Mouse (Mus musculus) heart, adult 8-10 months (tissue): Measurements from ENCODE around the gene Gm49601. TPM values are rescaled to one million over a fixed set of nuclear protein-coding genes. Genes with fewer than 3 reads are reported as not detected.
A peak's percentile ranks its signal among the peaks of the same experiment; 100 is the strongest.

Source experiments
- DNase-seq: peaks from one replicate; pipeline ENCODE4 v3.0.0; 2022; ENCODE audit warnings: low spot score
- total RNA-seq, 4 experiments: library from RNA; stranded (reverse); gene quantifications; 2 replicates each; pipeline ENCODE4 v1.2.4; 2022

Gm49601 gene
- total RNA-seq = 1 to 10 TPM in 1 of 4 experiments, under 1 TPM in 3; 0.46 to 2.0 (median 0.66) TPM

DNA sequence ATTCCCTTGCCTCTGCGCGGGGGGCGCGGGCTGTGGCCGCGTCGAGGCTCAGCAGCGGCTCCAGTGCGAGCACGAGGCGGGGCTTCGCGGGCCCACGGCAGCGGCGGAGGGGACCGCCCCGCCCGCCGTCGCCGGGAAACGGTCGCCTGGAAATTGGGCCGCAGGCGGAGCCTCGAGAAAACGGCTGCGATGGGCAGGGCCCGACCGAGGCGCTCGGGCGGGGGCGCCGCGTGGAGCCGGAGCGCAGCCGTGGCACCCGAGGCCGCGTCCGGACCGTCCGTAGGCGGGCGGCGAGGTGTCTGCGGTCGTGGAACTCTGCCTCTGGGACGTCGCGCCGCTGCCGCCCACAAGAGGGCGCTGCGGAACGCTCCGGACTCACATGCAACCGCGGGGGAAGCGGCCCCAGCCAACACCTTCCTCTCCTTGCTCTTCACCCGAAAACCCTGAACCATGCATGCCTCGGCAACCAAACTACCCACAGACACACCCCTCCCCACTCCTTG, at the start of gene Gm49601:
Gm49601 (minus strand) TSS at position 52 of the 503 bp plus-strand sequence.
- DNase-seq = peak; percentile 53

GRCm38 (mm10) chr16:18673005-18673404, 46.8 kb upstream of the Gm49601 start:
- no peak for DNase-seq

DNA sequence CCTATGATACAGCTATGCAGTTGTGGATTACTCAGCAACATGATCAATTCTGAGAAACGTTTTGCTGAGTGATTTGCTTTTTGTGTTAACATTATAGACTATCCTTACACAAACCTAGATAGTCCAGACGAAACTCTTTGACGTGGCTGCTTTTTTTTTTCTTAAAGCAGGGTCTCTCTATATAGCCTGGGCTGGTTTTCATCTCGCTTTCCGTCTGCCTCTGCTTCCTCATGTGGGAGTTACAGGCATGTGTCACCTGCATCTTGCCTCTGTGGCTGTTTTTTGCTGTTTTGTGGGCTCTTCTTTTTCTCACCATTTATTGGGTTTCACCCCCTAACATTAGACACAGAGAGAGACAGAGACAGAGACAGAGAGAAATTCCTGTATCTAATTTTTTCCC, 45.8 kb upstream of the Gm49601 start:
- no peak for DNase-seq

DNA sequence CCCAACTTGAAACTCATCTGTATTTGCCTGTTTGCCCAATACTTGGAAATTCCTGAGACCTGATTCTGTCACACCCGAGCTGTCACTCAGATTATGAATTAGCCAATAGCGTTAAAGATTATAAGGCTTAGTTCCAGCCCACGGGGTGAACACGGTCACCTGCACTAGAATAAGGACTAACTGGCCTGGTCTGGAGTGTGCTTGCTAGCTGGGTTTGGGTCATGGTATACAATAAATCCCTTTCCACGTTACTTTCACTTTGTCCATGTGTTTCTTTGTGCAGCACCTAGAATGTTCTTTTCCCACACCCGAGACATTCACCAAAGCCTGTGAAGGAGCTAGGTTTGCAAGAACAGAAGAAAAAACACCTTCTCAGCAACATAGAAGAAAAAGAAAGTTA, 43.7 kb upstream of the Gm49601 start:
- DNase-seq = no peak

DNA sequence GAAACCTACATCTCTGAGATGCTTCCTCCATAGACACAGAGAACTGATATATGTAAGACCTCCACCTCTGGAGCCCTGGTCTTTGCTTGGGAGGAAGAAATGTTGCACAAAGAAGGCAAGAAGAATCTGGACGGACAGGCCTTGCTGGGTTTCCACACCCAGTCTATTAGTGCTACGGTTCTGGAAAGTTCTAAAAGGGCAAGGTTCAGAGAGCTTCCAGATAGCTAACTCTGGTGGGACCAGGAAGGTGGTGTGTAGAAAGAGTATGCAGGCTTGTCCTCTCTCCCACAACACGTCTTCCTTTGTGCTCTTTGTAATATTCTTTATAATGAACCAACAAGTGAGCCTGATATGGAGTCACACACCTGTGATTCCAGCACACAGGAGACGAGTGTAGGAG, 32.4 kb upstream of the Gm49601 start:
- DNase-seq = no peak

DNA sequence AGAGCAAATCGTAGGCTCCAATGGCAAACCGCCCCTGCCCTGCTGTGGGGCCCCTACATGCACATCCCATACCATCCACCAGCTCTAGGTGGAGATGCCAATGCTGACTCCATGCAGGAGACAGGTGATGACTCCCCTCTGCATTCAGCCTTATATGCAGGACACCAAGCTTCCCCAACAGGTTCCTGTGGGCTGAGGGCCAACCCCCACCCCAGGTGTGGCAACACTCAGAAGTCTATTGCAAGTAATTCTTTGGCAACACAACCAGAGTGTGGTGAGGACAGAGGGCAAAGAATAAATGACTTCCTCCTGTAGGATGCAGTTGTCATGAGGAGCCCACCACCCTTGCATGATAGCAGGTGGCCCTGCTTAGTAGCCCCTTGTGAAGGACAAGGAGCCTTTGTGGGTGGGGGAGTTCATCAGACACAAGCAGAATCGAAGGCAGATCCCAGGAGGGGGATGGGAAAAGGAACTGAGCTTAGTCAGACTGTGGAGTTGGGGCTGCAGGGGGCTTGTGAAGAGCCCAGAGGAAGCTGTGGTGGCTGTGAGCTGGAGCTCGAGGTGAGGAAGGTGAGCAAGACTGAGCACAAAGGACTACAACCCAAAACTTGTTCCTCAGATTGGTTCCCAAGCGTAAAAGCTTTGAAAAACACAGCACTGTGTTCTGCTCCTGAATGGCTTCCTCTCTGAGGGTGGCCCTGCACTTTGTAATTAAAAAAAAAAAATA, 29.3 kb upstream of the Gm49601 start:
- DNase-seq = no peak

GRCm38 (mm10) chr16:18653290-18654160, 27.3 kb upstream of the Gm49601 start:
- DNase-seq = no peak

DNA sequence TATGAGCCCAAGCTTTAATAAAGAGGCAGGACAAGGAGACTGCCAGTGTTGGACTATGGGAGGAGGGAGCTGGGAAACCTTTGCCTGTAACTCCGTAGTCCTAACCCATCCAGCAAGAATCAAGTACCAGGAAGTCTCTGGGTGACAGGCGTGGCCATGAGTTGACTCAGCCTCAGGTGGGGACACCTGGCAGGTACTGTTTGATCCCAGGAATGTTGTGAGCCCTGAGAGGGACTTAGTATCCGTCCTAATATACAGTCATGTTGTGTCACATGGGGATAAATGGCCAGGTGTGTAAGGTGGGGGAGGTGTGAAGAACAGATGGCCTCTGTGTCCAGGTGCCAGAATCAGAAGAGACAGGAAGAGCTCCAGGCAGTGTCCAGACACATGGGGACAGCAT, 22.9 kb upstream of the Gm49601 start:
- no peak for DNase-seq

DNA sequence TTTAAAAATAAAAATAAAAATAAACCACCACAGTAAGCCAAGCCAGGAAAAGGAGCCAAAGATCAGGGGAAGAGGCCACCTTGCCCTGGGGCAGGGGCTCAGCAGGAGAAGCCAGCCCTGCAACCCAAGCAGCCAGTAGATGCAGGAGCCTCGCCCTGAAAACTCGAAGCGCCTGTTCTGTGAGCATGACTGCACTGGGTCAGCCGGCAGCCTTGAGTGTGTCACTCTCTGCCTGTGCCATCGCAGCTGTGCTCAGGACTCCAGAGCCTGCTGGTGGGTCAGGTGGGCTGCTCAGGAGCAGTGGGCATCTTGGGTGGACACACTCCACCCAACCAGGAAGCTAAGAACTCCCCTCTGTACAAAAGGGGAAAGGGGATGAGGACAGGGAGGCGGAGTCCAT, 19.1 kb upstream of the Gm49601 start:
- DNase-seq = no peak

- no peak for DNase-seq
Observed at GRCm38 (mm10) chr16:18644485-18644884, 18.3 kb upstream of the Gm49601 start.

- no peak for DNase-seq
Observed at GRCm38 (mm10) chr16:18643406-18643998, 17.3 kb upstream of the Gm49601 start.

GRCm38 (mm10) chr16:18642897-18643296, 16.7 kb upstream of the Gm49601 start:
- DNase-seq = no peak

- DNase-seq = no peak
Observed at GRCm38 (mm10) chr16:18642291-18642690, 16.1 kb upstream of the Gm49601 start.

DNA sequence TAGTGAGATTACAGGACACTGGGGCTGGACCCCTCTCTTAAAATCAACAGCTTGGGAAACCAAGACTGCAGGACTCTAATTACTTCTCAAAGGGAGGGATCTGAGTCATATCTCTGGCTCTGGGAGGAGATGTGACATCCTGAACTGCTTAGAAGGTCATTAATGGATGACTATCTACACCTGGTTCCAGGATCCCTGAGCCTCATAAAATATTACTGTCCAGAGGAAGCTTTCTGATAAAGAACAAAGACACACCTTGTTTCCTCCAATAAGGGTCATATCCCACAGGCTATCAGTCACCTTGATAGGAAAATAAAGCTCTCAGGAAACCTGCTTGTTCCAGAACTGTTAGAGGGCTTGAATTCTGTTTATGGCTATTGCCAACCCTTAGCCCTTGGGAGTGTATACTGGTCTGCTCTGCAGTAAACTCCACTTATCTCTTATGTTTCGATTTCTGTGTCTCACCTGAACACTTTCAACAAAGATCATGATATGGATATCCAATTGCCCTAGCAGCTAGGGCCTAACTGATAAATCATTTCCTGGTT, 13.2 kb upstream of the Gm49601 start:
- DNase-seq = no peak

GRCm38 (mm10) chr16:18638396-18638795, 12.2 kb upstream of the Gm49601 start:
- DNase-seq = no peak

- no peak for DNase-seq
Observed at GRCm38 (mm10) chr16:18636804-18637203, 10.6 kb upstream of the Gm49601 start.

DNA sequence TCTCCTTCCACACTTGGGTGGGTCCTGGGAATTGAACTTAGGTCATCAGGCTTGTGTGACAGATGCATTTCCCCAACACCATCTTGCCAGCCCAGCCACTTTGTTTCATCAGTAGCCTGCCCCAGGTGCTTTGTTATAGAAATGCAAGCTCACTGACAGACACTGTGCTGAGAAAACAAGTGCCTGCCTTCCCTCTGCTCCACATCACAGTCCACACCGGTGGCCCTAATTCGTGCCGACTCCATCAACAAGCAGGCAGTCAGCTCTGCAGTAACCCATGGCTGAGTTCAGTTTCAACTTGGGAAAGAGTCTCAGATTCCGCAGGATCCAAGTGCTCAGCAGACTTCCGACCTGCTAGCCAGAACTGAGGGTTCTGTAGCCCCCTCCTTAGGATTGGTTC, 10.2 kb upstream of the Gm49601 start:
- DNase-seq = no peak

DNA sequence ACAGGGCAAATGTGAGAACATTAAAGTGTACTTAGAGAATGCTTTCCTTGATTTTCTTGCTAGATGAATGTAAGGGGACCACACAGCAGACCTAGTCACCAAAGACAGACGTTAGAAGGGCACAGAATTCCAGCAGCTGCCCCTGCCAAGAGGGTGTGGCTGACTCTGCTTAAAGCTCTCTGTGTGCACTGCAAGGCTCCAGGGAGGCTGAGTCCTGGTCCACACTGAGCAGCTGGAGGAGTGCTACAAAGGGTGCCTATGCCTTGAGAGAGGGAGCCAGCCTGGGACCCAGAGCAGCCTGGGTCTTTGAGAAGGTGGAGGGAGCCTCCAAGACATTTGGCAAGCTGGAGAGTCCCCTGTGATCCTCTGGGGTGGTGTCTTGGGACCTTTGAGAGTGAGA, 7.1 kb upstream of the Gm49601 start:
- no peak for DNase-seq

- DNase-seq = no peak
Observed at GRCm38 (mm10) chr16:18632816-18633215, 6.6 kb upstream of the Gm49601 start.

GRCm38 (mm10) chr16:18632059-18632458, 5.8 kb upstream of the Gm49601 start:
- no peak for DNase-seq

DNA sequence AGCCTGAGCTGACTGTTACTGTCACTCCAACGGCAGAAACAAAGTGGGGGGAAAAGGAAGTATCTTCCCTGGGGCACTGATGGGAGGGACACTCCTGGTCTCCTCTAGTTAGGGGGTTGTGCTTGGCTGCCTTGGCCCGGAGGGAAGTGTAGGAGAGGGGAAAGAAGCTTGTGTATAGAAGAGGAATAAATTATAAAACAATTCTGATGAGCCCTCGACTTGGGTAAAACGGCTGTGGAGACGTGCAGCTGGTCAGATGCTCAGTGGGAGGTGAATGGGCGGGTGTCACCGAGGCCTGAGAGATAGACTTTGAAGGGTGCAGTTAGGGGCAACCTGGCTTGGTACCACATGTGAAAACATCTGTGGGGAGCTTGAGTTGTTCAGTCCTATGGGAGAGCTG, 4.9 kb upstream of the Gm49601 start:
- DNase-seq = no peak

GRCm38 (mm10) chr16:18630291-18630690, 4.1 kb upstream of the Gm49601 start:
- DNase-seq = no peak
